Mouse (Mus musculus): ENCODE data around the gene Ulk4.
A peak's percentile ranks its signal among the peaks of the same experiment; 100 is the strongest.

The Ulk4 gene

DNA sequence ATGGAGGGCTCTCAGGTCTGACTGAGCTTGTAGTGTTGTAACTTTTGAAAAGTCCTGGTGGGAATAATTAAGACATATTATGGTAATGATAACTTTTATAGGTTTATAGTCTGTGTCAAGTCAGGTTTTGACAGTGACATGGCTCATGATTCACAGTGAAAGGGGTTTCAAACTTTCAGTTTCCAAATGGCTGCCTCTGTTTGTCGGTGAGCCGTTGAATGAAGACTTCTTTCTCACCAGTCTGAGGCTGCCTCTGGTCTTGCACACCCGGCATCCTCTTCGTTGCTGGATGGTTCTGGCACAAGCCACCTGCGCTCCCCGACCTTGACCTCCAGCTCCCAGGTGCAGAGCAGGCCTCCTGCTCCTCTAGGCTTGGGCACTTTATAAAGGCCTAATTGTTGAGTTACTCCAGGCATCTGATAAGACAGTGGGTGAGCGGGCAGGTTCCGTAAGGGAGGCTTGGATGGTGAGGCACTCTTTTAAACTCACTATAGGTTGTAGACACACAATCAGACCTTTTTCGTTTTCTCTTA lies 22.3 kb upstream of the Ulk4 start:
- DNase-seq: no peak

DNA sequence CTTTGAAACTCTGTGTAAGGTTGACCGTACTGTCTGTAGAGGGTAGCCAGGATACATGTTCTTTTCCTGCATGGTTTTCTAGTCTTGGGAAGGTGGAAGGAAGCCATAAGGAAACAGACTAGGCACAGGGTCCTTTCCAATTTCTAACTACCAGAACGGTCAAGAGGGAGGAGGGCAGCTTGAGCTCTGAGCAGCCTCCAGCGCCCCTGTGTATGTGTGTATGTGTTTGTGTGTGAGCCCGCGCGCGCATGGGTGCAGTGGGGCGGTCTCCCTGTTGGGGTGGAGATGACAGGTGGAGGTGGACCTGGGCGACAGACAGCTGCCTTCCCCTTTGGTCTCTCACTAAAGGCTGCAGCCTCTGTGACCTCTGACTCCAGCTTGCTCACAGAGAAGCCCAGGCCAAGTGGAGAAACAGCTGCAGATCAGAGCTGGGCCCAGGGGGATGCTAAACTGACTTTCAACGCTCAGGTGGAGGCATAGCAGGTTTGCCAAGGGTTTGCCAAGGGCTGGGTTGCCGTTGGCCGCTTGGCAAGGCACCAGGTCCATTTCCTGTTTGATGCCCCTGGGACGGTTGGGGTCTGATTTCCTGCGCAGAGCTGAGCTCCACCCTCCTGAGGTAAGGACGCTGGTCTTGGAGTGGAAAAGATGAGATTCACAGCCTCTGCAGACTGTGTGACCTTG lies 21.6 kb upstream of the Ulk4 start:
- DNase-seq: peak; percentile 71

DNA sequence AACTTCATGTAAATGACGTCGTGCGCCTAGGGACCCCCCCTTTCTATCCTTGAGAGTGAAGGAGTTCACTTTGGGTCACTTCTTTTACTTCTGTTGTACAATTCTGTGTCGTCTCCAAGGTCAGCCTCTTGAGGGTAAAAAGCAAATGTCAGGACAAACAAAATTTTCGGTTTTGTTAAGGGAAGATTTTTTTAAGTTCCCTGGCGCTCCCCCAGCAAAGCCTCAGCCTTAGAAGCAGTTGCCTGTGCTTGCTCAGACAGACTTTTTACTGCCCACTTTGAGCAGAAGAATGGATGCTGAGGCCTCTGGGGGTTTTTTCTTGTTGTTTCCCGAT lies 21.0 kb upstream of the Ulk4 start:
- peak; percentile 62 for DNase-seq

DNA sequence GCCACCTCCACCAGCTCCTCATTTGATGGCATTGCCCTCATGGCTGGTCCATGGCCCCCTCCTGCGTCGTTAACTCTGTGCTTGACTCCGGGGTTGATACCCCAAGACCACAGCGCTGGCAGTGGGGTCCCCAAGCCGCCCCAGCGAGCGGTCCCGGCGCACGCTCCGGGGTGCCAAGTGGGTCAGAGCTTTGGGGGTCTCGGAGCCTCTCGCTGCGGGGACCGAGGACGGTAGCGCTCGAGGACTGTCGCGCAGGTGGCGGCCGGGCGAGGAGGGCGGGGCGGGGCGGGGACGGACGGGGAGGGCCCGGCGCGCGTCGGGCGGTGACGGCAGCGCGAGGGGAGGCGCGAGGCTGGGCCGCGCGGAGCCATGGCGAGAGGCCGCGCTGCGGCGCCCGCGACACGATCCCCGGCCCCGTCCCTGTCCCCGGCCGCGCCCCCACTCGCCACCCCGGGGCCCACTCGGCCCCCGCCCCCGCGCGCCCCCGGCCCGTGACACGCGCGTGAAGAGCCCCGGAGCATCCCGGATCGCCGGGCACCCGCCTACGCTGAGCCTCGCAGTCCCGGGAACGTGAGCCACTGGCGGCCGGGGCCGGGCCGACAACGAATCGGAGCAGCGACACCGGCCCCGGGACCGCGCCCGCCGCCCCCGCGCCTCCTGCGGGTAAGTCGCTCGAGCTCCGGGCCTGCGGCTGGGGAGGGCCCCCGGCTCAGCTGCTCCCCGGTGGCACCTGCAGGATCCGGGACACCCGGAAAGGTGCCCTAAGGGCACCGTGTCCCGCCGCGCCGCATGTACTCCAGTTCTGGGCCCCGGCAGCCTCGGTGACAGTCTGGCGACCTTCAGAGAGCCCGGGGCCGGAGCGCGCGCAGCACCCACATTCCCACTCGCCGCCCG lies 20.4 kb upstream of the Ulk4 start, which contains the start of gene Trak1:
Gene Trak1 (plus strand): TSS at position 332 of the 894 bp plus-strand sequence.
- DNase-seq: peak; percentile 64

DNA sequence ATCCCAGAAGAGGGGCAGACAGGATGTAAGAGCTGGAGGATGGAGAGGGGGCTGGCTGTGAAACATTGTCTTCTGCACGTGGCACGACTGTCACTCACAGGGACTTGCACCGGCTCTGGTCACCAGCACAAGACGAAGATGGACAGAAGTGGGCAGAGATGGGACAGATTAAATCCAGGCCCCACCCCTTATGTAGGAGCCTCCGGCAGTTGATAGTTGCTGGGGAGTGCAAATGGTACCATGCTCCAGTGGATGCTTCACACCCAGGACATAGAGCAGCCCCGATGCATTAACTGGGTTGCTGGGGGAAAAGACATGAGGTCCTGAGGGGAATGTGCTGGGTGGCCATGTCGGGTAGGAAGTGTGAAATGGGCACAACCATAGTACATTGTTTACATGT lies 18.2 kb upstream of the Ulk4 start:
- no peak for DNase-seq

DNA sequence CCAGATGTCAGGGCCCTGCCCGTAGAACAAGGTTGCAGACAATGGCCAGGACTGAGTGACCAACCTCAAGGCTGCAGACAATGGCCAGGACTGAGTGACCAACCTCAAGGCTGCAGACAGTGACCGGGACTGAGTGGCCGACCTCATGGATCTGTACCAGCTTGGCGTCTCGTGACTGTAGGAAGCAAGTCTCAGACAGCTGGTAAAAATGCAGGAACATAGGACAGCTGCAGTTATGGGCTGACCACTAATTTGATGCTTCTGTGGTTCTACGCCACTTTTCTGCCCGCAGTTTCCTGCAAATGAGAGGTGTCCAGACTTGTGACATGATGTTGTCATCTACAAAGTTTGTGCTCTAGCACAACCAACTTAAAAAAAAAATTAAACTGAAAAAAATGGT lies 16.2 kb upstream of the Ulk4 start:
- no peak for DNase-seq

DNA sequence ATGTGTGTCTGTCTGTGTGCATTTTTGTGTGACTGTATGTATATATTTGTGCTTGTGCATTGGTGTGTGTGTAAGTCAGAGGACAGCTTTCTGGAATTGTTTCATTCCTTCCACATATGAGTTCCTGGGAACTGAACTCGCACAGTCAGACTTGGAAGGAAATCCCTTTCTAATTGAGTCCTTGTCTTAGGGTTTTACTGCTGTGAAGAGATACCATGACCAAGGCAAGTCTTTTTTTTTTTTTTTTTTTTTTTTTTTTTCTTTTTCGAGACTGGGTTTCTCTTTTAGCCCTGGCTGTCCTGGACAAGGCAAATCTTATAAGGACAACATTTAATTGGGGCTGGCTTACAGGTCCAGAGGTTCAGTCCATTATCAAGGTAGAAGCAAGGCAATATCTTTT lies 14.3 kb upstream of the Ulk4 start:
- no peak for DNase-seq

DNA sequence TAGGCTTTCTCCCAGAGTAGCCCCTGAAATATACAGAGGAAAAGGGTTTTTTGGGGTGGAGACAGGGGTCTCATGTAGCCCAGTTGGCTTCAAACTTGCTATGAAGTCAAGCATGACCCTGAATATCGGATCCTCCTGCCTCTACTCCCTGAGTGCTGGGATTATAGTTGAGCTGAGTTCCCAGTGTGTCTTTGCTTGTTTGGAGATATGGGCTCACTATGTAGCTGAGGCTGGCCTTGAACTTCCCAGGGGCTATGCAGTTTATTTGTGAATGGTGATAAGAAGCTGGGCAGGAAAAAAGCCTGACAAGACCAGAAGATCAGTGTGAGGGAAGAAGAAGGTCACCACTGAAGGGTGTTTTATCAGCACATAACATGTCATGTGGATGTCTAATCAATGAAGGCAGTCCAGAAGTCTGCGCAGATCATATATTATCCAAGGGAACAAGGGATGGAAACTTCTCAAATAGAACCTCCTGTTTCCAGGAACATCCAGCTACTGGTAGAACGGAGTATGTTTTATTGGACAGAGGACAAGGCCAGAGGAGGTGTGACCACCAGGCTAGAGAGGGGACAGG lies 9.4 kb upstream of the Ulk4 start:
- no peak for DNase-seq

DNA sequence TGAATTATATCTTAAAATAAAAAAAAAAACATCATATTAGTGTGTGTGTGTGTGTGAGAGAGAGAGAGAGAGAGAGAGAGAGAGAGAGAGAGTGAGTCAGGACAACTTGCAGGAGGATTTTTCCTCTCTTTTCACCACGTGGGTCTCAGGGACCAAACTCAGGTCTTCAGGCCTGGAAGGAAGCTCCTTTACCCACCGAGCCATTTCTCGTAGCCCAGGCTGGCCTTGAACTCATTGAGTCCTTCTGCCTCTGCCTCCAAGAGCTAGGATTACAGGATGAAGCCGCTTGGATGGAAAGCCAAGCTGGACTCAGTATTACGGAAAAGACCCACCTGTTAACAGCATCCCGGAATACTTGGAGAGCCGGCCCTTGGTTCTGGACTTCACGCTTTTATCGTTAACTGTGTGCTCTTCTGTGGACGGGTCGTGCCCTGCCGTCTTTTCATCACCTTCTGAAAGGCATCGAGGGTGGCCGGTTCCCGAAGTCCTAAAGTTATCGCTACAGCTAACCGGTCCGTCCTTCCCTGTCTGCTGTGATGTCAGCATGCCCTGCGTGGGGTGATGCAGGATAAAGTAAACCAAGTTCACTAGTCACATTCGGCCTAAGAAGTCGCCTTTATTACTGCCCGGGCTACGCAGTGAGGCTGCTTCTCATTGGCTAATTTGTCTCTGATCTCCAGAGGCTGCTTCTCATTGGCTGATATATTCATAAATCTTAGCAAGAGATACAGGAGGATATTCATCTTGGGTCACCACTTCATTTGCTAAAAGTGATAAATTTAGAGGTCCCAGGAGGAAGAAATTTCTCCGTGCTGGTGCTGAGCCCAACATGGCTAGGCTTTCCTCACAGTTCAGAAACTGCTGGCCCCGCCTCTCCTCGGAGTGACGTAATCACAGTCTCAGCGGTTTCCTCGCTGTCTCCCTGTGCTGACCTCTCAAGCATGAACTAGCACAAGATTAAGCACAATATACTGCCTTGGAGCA lies 8.6 kb upstream of the Ulk4 start:
- DNase-seq: peak; percentile 84

DNA sequence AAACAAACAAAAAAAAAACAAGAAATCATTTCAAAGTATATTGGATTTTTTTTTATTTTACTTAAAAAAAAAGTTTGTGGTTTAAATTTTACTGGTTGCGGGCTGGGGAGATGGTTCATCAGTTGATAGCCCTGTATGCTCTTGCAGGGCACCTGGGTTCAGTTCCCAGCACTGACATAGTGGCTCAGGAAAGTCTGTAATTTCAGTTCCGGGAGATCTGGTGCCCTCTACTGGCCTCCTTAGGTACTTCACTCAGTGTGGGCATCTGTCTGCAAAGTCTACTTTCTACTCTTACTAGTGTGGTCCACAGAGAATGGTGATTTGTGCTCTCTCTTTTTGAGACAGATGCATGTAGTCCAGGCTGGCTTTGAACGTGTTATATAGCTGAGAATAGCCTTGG lies 7.4 kb upstream of the Ulk4 start:
- peak; percentile 64 for DNase-seq

DNA sequence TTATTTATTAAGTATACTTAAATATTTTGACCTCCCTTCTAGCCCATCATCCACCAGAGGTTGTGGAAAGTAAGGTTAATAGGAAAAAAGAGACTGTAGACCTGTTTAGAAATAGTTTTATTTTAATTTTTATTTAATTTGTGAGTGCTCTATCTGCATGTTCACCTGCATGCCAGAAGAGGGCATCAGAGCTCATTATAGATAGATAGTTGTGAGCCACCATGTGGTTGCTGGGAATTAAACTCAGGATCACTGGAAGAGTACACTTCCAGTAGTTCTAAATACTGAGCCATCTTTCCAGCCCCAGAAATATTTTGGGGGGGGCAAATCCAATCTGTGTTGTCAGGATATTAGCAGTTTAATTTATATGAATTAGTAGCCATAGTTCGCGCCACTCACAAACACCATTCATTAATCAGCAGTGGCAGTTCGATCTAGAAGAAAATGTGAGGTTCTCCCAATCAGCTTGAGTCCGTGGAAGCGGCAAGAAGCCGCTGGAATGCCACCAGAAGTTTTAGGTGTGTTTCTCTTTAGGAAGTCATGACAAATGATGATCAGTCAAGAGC lies 6.7 kb upstream of the Ulk4 start:
- DNase-seq: peak; percentile 66

DNA sequence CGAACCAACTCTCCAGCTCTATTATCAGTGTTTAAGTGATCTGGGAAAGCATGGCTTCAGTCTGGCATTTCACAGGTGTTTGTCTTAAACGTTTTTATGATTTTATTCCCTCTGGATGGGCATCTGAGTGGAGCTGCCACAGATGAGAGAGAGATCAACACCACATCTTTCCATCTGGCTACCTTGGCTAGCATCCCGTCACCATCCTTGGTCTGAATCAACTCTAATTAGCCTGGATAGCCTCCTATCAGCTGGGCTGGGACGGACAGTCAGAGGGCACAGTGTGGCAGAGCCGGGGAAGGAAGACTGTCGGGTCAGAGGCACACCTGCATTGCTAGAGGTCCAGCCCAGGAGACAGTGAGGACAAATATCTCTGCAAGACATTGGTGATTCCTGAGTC lies 4.9 kb upstream of the Ulk4 start:
- no peak for DNase-seq

DNA sequence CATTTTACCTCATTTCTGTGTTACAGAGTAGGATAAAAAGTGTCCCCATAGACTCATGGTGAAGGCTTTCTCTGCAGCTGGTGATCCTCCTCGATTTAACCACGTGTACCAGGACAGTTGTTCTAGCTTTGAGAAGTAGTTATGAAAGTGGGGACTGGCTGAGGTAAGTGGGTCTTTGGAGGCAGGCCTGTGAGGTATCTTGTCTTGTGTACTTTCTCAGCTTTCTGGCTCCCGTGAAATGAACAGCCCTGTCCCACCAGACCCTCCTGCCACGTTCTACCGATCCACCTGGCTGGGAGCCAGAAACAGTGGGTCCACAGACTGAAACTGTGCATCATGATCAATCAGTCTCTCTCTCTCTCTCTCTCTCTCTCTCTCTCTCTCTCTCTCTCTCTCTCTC lies 2.2 kb upstream of the Ulk4 start:
- DNase-seq: no peak

DNA sequence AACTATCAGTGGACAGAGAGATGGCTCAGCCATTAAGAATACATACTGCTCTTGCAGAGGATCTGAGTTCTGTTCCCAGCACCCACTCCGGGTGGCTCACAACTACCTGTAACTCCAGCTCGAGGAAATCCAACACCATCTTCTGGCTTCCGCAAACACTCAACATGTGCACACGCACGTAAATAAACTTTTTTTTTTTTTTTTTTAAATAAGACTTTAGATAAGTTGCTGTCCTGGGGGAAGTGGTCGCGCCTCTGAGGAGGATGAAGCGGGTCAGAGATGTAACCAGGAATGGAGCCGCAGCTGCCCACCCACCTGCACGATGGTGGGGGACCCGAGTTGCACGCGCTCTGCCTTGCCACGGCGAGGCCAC lies 266 bp downstream of the Ulk4 start:
- no peak for DNase-seq

DNA sequence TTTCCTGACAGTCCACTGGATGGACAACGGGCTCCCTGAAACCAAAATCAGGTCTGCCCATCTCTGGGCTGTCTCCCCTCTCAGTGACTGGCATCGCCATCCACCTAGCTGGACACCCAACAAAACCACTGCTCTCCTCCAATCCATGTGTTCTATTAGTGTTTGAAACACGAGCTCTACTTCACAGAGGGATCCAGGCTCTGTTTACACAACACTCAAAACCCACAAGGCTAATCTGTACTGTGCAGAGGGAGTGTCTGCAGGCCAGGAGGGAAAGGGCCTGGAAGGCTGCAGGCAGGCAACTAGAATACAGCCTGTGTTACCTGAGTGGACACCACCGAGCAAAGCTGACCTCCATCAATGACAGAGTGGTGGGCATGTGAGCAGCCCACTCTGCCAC lies 5.4 kb downstream of the Ulk4 start:
- peak; percentile 16 for DNase-seq

DNA sequence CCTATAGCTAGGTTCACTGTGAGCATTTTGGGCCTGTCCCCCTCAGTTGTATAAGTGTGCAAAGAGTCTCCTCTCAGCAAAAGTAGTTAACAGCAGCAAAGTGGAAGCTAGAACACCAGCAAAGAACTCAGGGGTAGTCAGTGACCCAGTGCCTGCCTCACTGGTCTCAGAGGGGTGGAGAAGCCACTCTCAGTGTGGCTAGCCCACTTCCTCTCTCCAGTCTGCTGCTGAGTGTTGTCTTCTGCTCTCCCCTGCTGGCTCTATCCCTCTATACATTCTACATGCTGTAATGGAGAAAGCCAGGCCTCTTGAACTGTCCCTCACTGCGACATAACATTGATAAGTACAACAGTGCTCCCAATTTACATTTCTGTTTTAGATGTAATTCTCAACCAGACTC lies 5.8 kb downstream of the Ulk4 start:
- no peak for DNase-seq

DNA sequence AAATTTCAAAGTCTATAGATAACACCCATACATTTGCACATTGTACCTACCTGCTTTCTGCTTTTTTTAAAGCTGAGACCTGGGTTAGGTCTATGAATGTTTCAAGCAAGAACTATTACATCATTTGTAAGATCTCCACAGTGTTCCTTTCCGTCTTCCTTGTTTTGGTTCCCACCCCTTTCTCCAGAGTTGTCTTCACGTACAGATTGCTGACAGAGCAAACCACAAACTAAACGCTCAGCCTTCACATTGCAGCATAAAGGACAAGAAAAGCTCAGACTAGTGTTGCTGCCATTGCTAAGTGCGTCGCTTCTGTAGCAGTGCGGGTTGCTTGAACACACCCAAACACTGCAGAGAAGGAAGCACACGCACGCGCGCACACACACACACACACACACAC lies 11.7 kb downstream of the Ulk4 start:
- DNase-seq: no peak

DNA sequence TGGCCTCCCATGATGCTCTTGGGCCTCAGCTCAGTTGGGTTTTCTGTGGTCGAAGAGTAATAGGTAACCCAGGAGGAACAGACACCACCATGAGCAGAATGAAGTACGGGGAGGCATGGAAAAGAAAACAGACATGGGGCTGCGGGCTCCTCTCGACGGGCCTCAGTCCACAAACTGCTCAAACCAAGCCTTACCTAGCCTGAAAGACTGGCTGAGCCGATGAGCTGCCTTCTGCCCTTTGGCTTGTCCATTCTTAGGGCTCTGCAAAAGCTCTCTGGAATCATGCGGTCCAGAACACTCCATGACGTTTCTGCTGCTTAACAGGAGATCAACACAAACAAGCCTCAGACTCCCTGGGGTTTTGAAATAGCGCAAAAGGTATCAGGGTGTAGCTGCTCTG lies 19.9 kb downstream of the Ulk4 start:
- DNase-seq: no peak

DNA sequence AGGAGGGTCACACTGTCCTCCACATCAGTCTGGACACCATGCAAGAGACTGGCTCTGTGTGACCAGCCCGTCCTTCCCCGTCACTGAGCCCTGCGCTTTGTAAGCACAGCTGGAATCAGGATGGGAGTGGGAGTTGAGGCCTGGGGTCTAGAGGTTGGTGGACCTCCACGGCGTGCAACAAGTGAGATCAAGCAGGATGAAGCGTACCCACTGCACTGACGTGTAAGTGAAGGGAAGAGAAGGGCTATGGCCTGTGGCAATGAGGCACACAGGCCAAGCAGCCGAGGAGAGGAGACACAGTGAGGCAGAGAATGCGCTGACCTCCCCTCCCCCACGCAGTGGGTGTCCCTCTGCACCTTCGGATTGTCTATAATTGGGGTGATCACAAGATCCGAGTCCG lies 22.2 kb downstream of the Ulk4 start:
- no peak for DNase-seq

DNA sequence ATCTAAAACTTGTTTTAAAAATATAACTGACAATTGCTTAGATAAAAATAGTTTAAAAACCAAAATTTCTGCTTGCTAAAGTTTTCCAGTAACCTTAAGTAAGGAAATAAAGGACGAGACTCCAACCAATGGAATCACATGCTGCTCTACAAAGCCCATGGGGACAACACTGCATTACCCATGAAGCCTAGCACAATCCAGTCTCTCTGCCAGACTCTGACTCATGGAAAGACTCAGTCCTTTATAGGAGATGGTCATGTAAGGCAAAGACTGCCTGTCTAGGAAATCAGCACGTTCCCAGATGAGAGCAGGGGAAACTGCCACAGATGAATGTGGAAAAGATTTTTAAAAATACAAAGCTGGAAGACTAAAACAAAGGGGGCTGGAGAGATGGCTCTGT lies 23.0 kb downstream of the Ulk4 start:
- peak; percentile 22 for DNase-seq

DNA sequence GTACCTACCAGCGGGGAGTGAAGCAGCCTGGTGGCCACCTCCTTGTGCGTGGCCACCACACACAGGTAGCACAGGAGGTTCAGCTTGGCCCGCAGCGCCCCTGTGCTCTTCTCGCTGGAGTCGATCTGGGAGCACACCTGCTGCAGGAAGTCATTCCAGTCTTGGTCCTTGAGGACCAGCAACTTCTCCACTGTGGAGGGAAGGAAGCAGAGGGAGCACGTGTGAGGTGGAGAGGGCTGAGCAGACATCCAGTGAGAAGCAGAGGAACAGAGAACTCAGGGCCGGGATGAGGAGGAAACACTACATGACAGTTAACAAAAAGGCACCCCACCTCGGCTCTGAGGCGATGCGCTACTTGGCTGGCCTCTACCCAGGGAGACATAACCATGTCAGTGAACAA lies 26.1 kb downstream of the Ulk4 start:
- DNase-seq: no peak

DNA sequence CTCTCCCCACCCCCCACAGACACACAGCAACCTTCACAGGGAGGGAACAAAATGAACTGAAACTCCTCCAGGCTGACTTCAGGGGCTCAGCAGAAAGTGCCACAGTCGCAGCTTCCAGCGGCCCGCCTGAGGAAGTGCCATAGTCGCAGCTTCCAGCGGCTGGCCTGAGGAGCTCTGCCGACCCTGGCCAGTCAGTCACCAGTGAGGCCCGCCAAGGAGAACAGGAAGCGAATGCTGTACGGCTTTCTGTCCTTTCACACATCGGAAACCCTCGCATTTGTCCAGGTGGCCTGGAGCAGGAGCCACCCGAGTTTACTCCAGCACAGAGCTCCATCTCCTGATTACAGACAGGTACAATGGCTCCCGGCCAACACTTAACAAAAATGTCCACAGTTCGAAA lies 27.2 kb downstream of the Ulk4 start:
- DNase-seq: no peak
